Mouse (Mus musculus): Measurements from ENCODE around the gene Rnf224.

- TF ChIP-seq CTCF (IDR thresholded peaks at IDR 0.05; ENCODE audit: low read depth), result no peak
- no peak for TF ChIP-seq EP300 (optimal IDR thresholded peaks at IDR 0.05)
Observed at GRCm38 (mm10) chr2:25267241-25267640, 30.7 kb upstream of the Rnf224 start.

Data from stomach, postnatal 0 days (tissue).